24 mouse cellular contexts compared by ENCODE assay signal in genomic region chr12:84496795-84497194, GRCm38 (mm10). TPM values are rescaled to one million over a fixed set of nuclear protein-coding genes. Genes with fewer than 3 reads are reported as not detected.
DNase-seq lines count a peak whose midpoint lies in the region; ATAC-seq and TF ChIP-seq lines count a peak whose summit lies in the region.
"Had no signal": no experiment of that assay in that cellular context is flagged by ENCODE, and none has a peak within 500 bp of the region (broad histone marks: within the 10 kb centered on the region; RNA-seq: fewer than 3 reads in every experiment).

No protein-coding gene starts in this region.

- H3K27ac ChIP-seq in MEL (ENCODE audit: control insufficient read depth, low read depth, low read length), result no peak overlapping the region
- H3K27ac ChIP-seq: embryonic facial prominence, embryonic 13.5 days; embryonic facial prominence, embryonic 15.5 days; forebrain, embryonic 10.5 days; forebrain, embryonic 13.5 days; forebrain, embryonic 15.5 days had no signal

- no peaks in the 10 kb centered on the region for H3K27me3 ChIP-seq in MEL (ENCODE audit: control insufficient read depth in 1 of 2, insufficient read depth in 2 of 2, low read length in 2 of 2)
- H3K27me3 ChIP-seq: embryonic facial prominence, embryonic 13.5 days; embryonic facial prominence, embryonic 15.5 days; forebrain, embryonic 13.5 days; forebrain, embryonic 15.5 days; Patski had no signal

- no peaks in the 10 kb centered on the region for H3K79me2 ChIP-seq in MEL (ENCODE audit: control insufficient read depth, insufficient read depth, low read length, poor library complexity)

- no peak overlapping the region for H3K9ac ChIP-seq in MEL (ENCODE audit: control insufficient read depth, low read depth, low read length, poor library complexity, severe bottlenecking)
- H3K9ac ChIP-seq: embryonic facial prominence, embryonic 13.5 days; embryonic facial prominence, embryonic 15.5 days; forebrain, embryonic 13.5 days; forebrain, embryonic 15.5 days; forebrain, postnatal 0 days had no signal

- no peak for TF ChIP-seq RAD21 in MEL (IDR thresholded peaks at IDR 0.05; ENCODE audit: low read depth, low read length)

- no peak overlapping the region for H3K4me3 ChIP-seq in MEL (ENCODE audit: control insufficient read depth in 1 of 2, insufficient read depth in 1 of 2, low read depth in 2 of 2, low read length in 2 of 2)
- H3K4me3 ChIP-seq: embryonic facial prominence, embryonic 13.5 days; embryonic facial prominence, embryonic 15.5 days; erythroblast, embryonic 14.5 days; forebrain, embryonic 10.5 days; forebrain, embryonic 13.5 days; forebrain, embryonic 15.5 days had no signal

- no peak for TF ChIP-seq POLR2A in MEL (IDR thresholded peaks at IDR 0.05; ENCODE audit: control insufficient read depth in 1 of 2, insufficient read depth in 1 of 2, low read depth in 1 of 2, low read length in 2 of 2, poor library complexity in 1 of 2)

- H3K4me1 ChIP-seq in MEL (ENCODE audit: control insufficient read depth in 1 of 2, insufficient read depth in 2 of 2, low read length in 2 of 2), result peaks cover 0 to 3% of the 10 kb centered on the region in 2 experiments; a peak in 3 of 4 replicates
- H3K4me1 ChIP-seq: embryonic facial prominence, embryonic 15.5 days had no signal

- no peaks in the 10 kb centered on the region for H3K9me3 ChIP-seq in MEL (replicated peaks; ENCODE audit: insufficient read depth, low read length)
- H3K9me3 ChIP-seq: embryonic facial prominence, embryonic 13.5 days; embryonic facial prominence, embryonic 15.5 days; forebrain, embryonic 10.5 days; forebrain, embryonic 13.5 days; forebrain, embryonic 15.5 days had no signal

- no peak for TF ChIP-seq CTCF in MEL (IDR thresholded peaks at IDR 0.05 in 2 of 3, conservative IDR thresholded peaks at IDR 0.05 in 1 of 3; ENCODE audit: control insufficient read depth in 1 of 3, insufficient read depth in 1 of 3, low read depth in 2 of 3, low read length in 3 of 3, poor library complexity in 1 of 3, severe bottlenecking in 1 of 3)

- no peak for DNase-seq in MEL (ENCODE audit: low read depth, low spot score)
- peak; percentile 22 for DNase-seq in c-Kit-positive CD71-positive TER-119-negative erythroid progenitor cells, embryonic 14.5 days (ENCODE audit: low read depth)
- no peak for DNase-seq in gastrocnemius, postnatal 4 days (ENCODE audit: low spot score in 2 of 2)
- DNase-seq in testis, postnatal 10 days (ENCODE audit: low spot score), result no peak
- DNase-seq: adrenal gland, adult 8-10 months; adrenal gland, postnatal 14 days; adrenal gland, postnatal 36 days; cerebellum, adult 11 months; cerebellum, adult 18-20 months; cerebellum, adult 8-10 months; cerebellum, adult 9-11 months; cerebellum, postnatal 14 days; cerebellum, postnatal 36 days; embryo, embryonic 11 days; forebrain, postnatal 0 days had no signal

- peak; percentile 81 for ATAC-seq in megakaryocyte-erythroid progenitor cell, adult 5-6 weeks (replicated peaks; ENCODE audit: low FRiP score, low TSS enrichment, poor library complexity, severe bottlenecking)
- ATAC-seq: activated CD4-positive, CD25-positive, alpha-beta regulatory T cell, adult 4 months; forebrain, embryonic 13.5 days; forebrain, embryonic 15.5 days; forebrain, postnatal 0 days; Patski had no signal

- H3K36me3 ChIP-seq in MEL (ENCODE audit: control insufficient read depth in 1 of 2, insufficient read depth in 2 of 2, low read length in 2 of 2), result peaks cover 0 to 3% of the 10 kb centered on the region in 2 experiments; a peak in 1 of 4 replicates
- H3K36me3 ChIP-seq: embryonic facial prominence, embryonic 15.5 days; forebrain, embryonic 15.5 days had no signal

- TF ChIP-seq EP300 in MEL (IDR thresholded peaks at IDR 0.05; ENCODE audit: low read depth in 1 of 2, low read length in 2 of 2), result no peak; a peak in 1 of 4 replicates

TF ChIP-seq in MEL, 35 proteins besides CTCF, POLR2A, EP300 and RAD21:
- TF ChIP-seq ZKSCAN1 (IDR thresholded peaks at IDR 0.05; ENCODE audit: low read depth, low read length), result no peak
- no peak for TF ChIP-seq ZC3H11A (IDR thresholded peaks at IDR 0.05; ENCODE audit: low read depth, low read length)
- no peak for TF ChIP-seq POLR2AphosphoS5 (IDR thresholded peaks at IDR 0.05; ENCODE audit: borderline replicate concordance, low read depth, low read length)
- peak; percentile 49; the same call in 1 of the 2 replicates for TF ChIP-seq GATA1 (IDR thresholded peaks at IDR 0.05; ENCODE audit: low read depth, low read length)
- TF ChIP-seq TCF12 (IDR thresholded peaks at IDR 0.05; ENCODE audit: low read depth, low read length), result no peak
- no peak for TF ChIP-seq KAT2A (conservative IDR thresholded peaks at IDR 0.05; ENCODE audit: low read depth, low read length)
- no peak for TF ChIP-seq NELFE (IDR thresholded peaks at IDR 0.05; ENCODE audit: low read depth, low read length)
- TF ChIP-seq CHD2 (IDR thresholded peaks at IDR 0.05; ENCODE audit: low read length), result no peak

RNA-seq across cellular contexts. Expression of gene Lin52, which starts 45.6 kb away (rescaled TPM):
- 4.9 and 6.7 TPM in 2 replicates for total RNA-seq in MEL (2012; rRNA removed)
- 1 to 10 TPM in 1 of 2 experiments, not detected in 1; 7.7 TPM for polyA plus RNA-seq in MEL (2012; ENCODE audit: insufficient read depth in 1 of 2, insufficient read length in 2 of 2, low read depth in 1 of 2, low replicate concordance in 2 of 2, missing spikeins in 1 of 2)
- 17.0 and 20.2 TPM in 2 replicates for total RNA-seq in megakaryocyte-erythroid progenitor cell, adult 5-6 weeks (2014; fragmentation: Nextera tagmentation)
- total RNA-seq in megakaryocyte-erythroid progenitor cell, adult 5-6 weeks (2017), result 12.6 and 16.5 TPM in 2 replicates
- total RNA-seq in gastrocnemius, postnatal 4 days (2021), result 1 to 10 TPM; 6.1 to 6.7 TPM

RNA-seq across cellular contexts. Expression of gene Aldh6a1, which starts 46.0 kb away (rescaled TPM):
- total RNA-seq in MEL (2012; rRNA removed), result 1.0 and 1.4 TPM in 2 replicates
- 1 to 10 TPM in 1 of 2 experiments, not detected in 1; 2.9 TPM for polyA plus RNA-seq in MEL (2012; ENCODE audit: insufficient read depth in 1 of 2, insufficient read length in 2 of 2, low read depth in 1 of 2, low replicate concordance in 2 of 2, missing spikeins in 1 of 2)
- total RNA-seq in megakaryocyte-erythroid progenitor cell, adult 5-6 weeks (2014; fragmentation: Nextera tagmentation), result 7.5 and 11.2 TPM in 2 replicates
- 7.0 and 11.3 TPM in 2 replicates for total RNA-seq in megakaryocyte-erythroid progenitor cell, adult 5-6 weeks (2017)
- 10 to 100 TPM; 32.7 to 34.6 TPM for total RNA-seq in gastrocnemius, postnatal 4 days (2021)
